Mouse (Mus musculus): ENCODE results near the gene Zfyve21. TPM values are rescaled to one million over a fixed set of nuclear protein-coding genes. Genes with fewer than 3 reads are reported as not detected.

Gene Zfyve21
- polyA plus RNA-seq, 1 experiment from 2014 or later: 159 TPM

- no peak for ATAC-seq (ENCODE audit: low FRiP score, low TSS enrichment)
- Histone ChIP-seq H3K9ac (replicated peaks; ENCODE audit: low read length) (no peak overlapping the region), H3K4me2 (replicated peaks; ENCODE audit: low read depth, low read length) (no peak overlapping the region), H3K4me3 (ENCODE audit: low read length) (no peak overlapping the region), H3K36me3 (ENCODE audit: insufficient read depth, low read length) (peaks cover 62% of the 10 kb centered on the region), H3K27ac (ENCODE audit: low read length) (no peak overlapping the region), H3K27me3 (ENCODE audit: insufficient read depth, low read length) (no peaks in the 10 kb centered on the region), H3K9me3 (ENCODE audit: low read length) (no peaks in the 10 kb centered on the region), H3K4me1 (ENCODE audit: insufficient read depth, low read length) (no peaks in the 10 kb centered on the region)
- WGBS: 87% methylated on average over 8 of the region's 8 CpGs
Observed at GRCm38 (mm10) chr12:111797251-111797650, 16.7 kb upstream of the Zfyve21 start.

- Histone ChIP-seq H3K36me3 (ENCODE audit: insufficient read depth, low read length) (peaks cover 65% of the 10 kb centered on the region), H3K9me3 (ENCODE audit: low read length) (no peaks in the 10 kb centered on the region)
Observed at GRCm38 (mm10) chr12:111798493-111798892, 15.5 kb upstream of the Zfyve21 start.

DNA sequence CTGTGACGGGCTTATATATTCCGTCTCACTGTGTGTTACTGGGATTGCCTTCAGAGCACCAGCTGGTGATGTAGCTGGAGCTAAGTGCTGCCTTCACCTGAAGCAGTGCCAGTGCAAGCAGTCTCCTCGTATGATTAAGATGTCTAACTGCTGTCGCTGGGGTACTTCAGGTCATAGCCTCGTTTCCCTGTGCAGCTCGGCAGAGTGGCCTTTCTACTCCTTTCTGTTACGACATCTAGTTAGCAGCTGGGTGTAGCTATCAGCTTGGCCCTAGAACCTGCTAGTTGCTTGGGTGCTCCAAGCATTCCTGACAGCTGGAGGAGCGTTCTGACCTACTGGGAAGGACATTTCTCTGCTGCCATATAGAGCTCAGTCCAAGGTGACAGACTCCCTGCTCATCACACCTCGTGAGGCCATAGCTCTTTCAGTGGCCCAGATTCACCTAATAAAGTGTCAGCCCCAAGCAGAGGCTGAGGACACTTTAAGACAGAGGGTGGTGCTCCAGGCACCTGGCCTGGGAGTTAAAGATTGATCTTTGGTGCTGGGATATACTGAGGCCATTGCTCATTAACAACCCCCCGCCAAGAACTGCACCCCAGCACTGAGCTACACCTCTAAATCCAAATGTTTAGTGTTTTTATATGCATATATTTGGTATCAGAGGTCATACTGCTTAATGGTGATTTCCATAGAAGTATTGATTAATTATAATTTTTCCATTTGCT lies 13.3 kb upstream of the Zfyve21 start:
- 71% methylated on average over 10 of the region's 10 CpGs for WGBS
- H3K4me3 ChIP-seq (ENCODE audit: low read length): no peak overlapping the region
- no peaks in the 10 kb centered on the region for H3K9me3 ChIP-seq (ENCODE audit: low read length)
- no peaks in the 10 kb centered on the region for H3K27me3 ChIP-seq (ENCODE audit: insufficient read depth, low read length)
- H3K36me3 ChIP-seq (ENCODE audit: insufficient read depth, low read length): peaks cover 61% of the 10 kb centered on the region
- peak overlapping the region; percentile 11; the same call in 1 of the 2 replicates for H3K27ac ChIP-seq (ENCODE audit: low read length)
- no peak overlapping the region for H3K4me2 ChIP-seq (replicated peaks; ENCODE audit: low read depth, low read length)
- no peaks in the 10 kb centered on the region for H3K4me1 ChIP-seq (ENCODE audit: insufficient read depth, low read length)
- ATAC-seq (ENCODE audit: low FRiP score, low TSS enrichment): peak; percentile 49; the same call in 1 of the 2 replicates
- H3K9ac ChIP-seq (replicated peaks; ENCODE audit: low read length): no peak overlapping the region

More at GRCm38 (mm10) chr12:111798493-111798892, 15.5 kb upstream of the Zfyve21 start:
- no peak for ATAC-seq (ENCODE audit: low FRiP score, low TSS enrichment)
- Histone ChIP-seq H3K4me2 (replicated peaks; ENCODE audit: low read depth, low read length) (no peak overlapping the region), H3K4me1 (ENCODE audit: insufficient read depth, low read length) (no peaks in the 10 kb centered on the region), H3K27me3 (ENCODE audit: insufficient read depth, low read length) (no peaks in the 10 kb centered on the region), H3K27ac (ENCODE audit: low read length) (no peak overlapping the region), H3K9ac (replicated peaks; ENCODE audit: low read length) (no peak overlapping the region), H3K4me3 (ENCODE audit: low read length) (no peak overlapping the region)
- 94% methylated on average over 13 of the region's 13 CpGs for WGBS

- Histone ChIP-seq H3K27ac (ENCODE audit: low read length) (no peak overlapping the region), H3K4me3 (ENCODE audit: low read length) (no peak overlapping the region), H3K4me1 (ENCODE audit: insufficient read depth, low read length) (no peaks in the 10 kb centered on the region), H3K27me3 (ENCODE audit: insufficient read depth, low read length) (no peaks in the 10 kb centered on the region), H3K36me3 (ENCODE audit: insufficient read depth, low read length) (peaks cover 72% of the 10 kb centered on the region), H3K9me3 (ENCODE audit: low read length) (no peaks in the 10 kb centered on the region), H3K4me2 (replicated peaks; ENCODE audit: low read depth, low read length) (no peak overlapping the region), H3K9ac (replicated peaks; ENCODE audit: low read length) (no peak overlapping the region)
- ATAC-seq (ENCODE audit: low FRiP score, low TSS enrichment): no peak; the same call in 1 of the 2 replicates
- WGBS: 85% methylated on average over 5 of the region's 5 CpGs
Observed at GRCm38 (mm10) chr12:111803538-111803937, 10.4 kb upstream of the Zfyve21 start.

DNA sequence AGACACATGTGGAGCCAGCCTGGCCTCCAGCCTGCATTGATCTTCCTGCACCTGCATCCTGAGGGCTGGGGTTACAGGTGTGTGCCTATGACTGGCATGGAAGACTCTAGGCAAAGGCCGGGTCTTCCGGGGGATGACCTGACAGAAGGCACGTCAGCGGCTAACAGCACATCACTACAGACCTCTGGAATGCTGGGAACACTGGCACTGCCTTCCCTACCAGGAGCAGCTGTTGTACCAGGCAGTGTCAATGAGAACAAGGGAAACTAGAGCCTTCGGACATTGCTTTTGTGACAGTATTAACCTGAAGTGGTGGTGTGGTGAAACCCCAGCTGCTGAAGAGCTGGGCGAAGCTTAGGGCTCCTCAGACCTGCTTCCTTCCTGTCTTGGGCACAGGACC lies 5.2 kb upstream of the Zfyve21 start:
- no peak for ATAC-seq (ENCODE audit: low FRiP score, low TSS enrichment)
- Histone ChIP-seq H3K4me3 (ENCODE audit: low read length) (no peak overlapping the region), H3K27ac (ENCODE audit: low read length) (no peak overlapping the region), H3K27me3 (ENCODE audit: insufficient read depth, low read length) (no peaks in the 10 kb centered on the region), H3K4me1 (ENCODE audit: insufficient read depth, low read length) (peaks cover 22% of the 10 kb centered on the region), H3K4me2 (replicated peaks; ENCODE audit: low read depth, low read length) (no peak overlapping the region), H3K9me3 (ENCODE audit: low read length) (no peaks in the 10 kb centered on the region), H3K36me3 (ENCODE audit: insufficient read depth, low read length) (peaks cover 40% of the 10 kb centered on the region), H3K9ac (replicated peaks; ENCODE audit: low read length) (no peak overlapping the region)
- WGBS: 91% methylated on average over 6 of the region's 6 CpGs

GRCm38 (mm10) chr12:111809762-111810161 lies 4.2 kb upstream of the Zfyve21 start:
- ATAC-seq (ENCODE audit: low FRiP score, low TSS enrichment): peak; percentile 46
- H3K9ac ChIP-seq (replicated peaks; ENCODE audit: low read length): peak overlapping the region; percentile 19; the same call in 1 of the 2 replicates
- 4% methylated on average over 9 of the region's 9 CpGs for WGBS

DNA sequence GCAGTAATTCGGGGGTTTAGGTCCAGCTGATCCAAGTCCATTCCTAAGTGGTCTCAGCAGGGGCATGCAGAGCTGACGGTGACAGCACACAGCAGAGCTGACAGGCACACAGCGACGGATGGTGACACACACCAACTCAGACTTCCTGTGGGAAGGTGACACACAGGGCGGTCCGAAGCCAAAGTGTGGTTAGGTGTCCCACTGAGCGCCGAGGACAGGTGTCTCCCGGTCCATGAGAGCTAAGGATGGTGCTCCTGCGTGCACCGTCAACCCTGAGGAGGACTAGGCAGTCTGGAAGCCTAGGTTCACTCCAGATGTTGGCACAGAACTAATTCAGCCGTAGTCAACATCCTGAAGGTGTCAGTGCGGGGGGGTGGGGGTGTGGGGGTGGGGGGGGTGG lies 1.9 kb upstream of the Zfyve21 start:
- Histone ChIP-seq H3K4me2 (replicated peaks; ENCODE audit: low read depth, low read length) (no peak overlapping the region), H3K36me3 (ENCODE audit: insufficient read depth, low read length) (peaks cover 16% of the 10 kb centered on the region), H3K9ac (replicated peaks; ENCODE audit: low read length) (no peak overlapping the region; the same call in 1 of the 2 replicates), H3K4me1 (ENCODE audit: insufficient read depth, low read length) (peaks cover 43% of the 10 kb centered on the region), H3K27me3 (ENCODE audit: insufficient read depth, low read length) (no peaks in the 10 kb centered on the region), H3K4me3 (ENCODE audit: low read length) (no peak overlapping the region), H3K9me3 (ENCODE audit: low read length) (no peaks in the 10 kb centered on the region), H3K27ac (ENCODE audit: low read length) (no peak overlapping the region)
- ATAC-seq (ENCODE audit: low FRiP score, low TSS enrichment): no peak
- WGBS: 86% methylated on average over 13 of the region's 13 CpGs

More at GRCm38 (mm10) chr12:111809762-111810161, 4.2 kb upstream of the Zfyve21 start:
- H3K27me3 ChIP-seq (ENCODE audit: insufficient read depth, low read length): no peaks in the 10 kb centered on the region
- no peak overlapping the region for H3K4me3 ChIP-seq (ENCODE audit: low read length)
- H3K4me2 ChIP-seq (replicated peaks; ENCODE audit: low read depth, low read length): no peak overlapping the region
- H3K36me3 ChIP-seq (ENCODE audit: insufficient read depth, low read length): peaks cover 32% of the 10 kb centered on the region
- peaks cover 22% of the 10 kb centered on the region for H3K4me1 ChIP-seq (ENCODE audit: insufficient read depth, low read length)
- H3K27ac ChIP-seq (ENCODE audit: low read length): peak overlapping the region; percentile 45
- H3K9me3 ChIP-seq (ENCODE audit: low read length): no peaks in the 10 kb centered on the region

DNA sequence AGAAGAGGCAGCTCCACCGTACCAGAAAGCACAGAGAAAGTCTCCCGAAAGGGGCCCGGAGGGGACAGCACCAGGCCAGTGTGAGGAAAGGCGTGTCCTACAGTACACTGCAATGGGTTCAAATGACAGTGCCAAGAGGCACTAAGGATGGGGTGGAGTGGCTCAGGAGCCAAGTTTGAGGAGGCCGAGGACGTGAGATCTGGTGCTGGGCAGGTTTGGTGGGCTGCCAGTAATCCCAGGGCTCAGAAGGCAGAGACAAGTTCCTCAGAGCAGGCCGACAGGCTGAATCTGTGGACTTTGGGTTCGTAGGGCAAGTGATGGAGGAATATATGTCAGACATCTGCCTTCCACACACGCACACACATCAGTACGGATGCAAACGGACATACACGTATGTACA lies 1.4 kb upstream of the Zfyve21 start:
- H3K4me3 ChIP-seq (ENCODE audit: low read length): peak overlapping the region; percentile 76
- H3K4me1 ChIP-seq (ENCODE audit: insufficient read depth, low read length): peaks cover 45% of the 10 kb centered on the region
- no peaks in the 10 kb centered on the region for H3K9me3 ChIP-seq (ENCODE audit: low read length)
- peak overlapping the region; percentile 86 for H3K4me2 ChIP-seq (replicated peaks; ENCODE audit: low read depth, low read length)
- peak overlapping the region; percentile 73 for H3K9ac ChIP-seq (replicated peaks; ENCODE audit: low read length)
- 60% methylated on average over 12 of the region's 12 CpGs for WGBS
- H3K27ac ChIP-seq (ENCODE audit: low read length): no peak overlapping the region
- ATAC-seq (ENCODE audit: low FRiP score, low TSS enrichment): no peak
- H3K36me3 ChIP-seq (ENCODE audit: insufficient read depth, low read length): peaks cover 11% of the 10 kb centered on the region
- no peaks in the 10 kb centered on the region for H3K27me3 ChIP-seq (ENCODE audit: insufficient read depth, low read length)

- no peaks in the 10 kb centered on the region for H3K9me3 ChIP-seq (ENCODE audit: low read length)
- H3K27ac ChIP-seq (ENCODE audit: low read length): 0 out of 2 replicates have a peak overlapping the region, but pooled peaks have one; percentile 21
- peaks cover 8% of the 10 kb centered on the region for H3K36me3 ChIP-seq (ENCODE audit: insufficient read depth, low read length)
- peaks cover 45% of the 10 kb centered on the region for H3K4me1 ChIP-seq (ENCODE audit: insufficient read depth, low read length)
- H3K4me3 ChIP-seq (ENCODE audit: low read length): peak overlapping the region; percentile 76
- peak overlapping the region; percentile 73 for H3K9ac ChIP-seq (replicated peaks; ENCODE audit: low read length)
- ATAC-seq (ENCODE audit: low FRiP score, low TSS enrichment): no peak
- WGBS: 4% methylated on average over 27 of the region's 27 CpGs
- H3K4me2 ChIP-seq (replicated peaks; ENCODE audit: low read depth, low read length): peak overlapping the region; percentile 86
- H3K27me3 ChIP-seq (ENCODE audit: insufficient read depth, low read length): no peaks in the 10 kb centered on the region
Observed at GRCm38 (mm10) chr12:111813111-111813765, 732 bp upstream of the Zfyve21 start.

Measured in kidney, embryonic 16.5 days (tissue).